Mouse (Mus musculus) heart, adult 2 months (tissue): ENCODE data around the gene Pttg1ip. TPM values are rescaled to one million over a fixed set of nuclear protein-coding genes. Genes with fewer than 3 reads are reported as not detected.

Experiments used
- DNase-seq, 2 experiments: peaks; one replicate each; pipeline ENCODE4 v3.0.0; 2021
- H3K27ac ChIP-seq: fragments of 200-600 bp; 2 replicates; pipeline ENCODE4 v1.8.1; 2022
- H3K27me3 ChIP-seq: fragments of 200-500 bp; 2 replicates; pipeline ENCODE4 v1.6.1; 2012; ENCODE audit warnings: mild to moderate bottlenecking, low read length, inconsistent platforms, mixed read lengths; ENCODE audit not compliant: control insufficient read depth, insufficient read depth
- H3K36me3 ChIP-seq: fragments of 200-500 bp; 2 replicates; pipeline ENCODE4 v1.6.1; 2012; ENCODE audit warnings: low read length, inconsistent platforms; ENCODE audit not compliant: control insufficient read depth, insufficient read depth
- H3K4me1 ChIP-seq: fragments of 200-500 bp; 2 replicates; pipeline ENCODE4 v1.6.1; 2011; ENCODE audit warnings: low read length; ENCODE audit not compliant: control insufficient read depth, insufficient read depth
- H3K4me3 ChIP-seq: fragments of 200-600 bp; 2 replicates; pipeline ENCODE4 v1.8.1; 2022
- H3K79me2 ChIP-seq: fragments of 200-500 bp; replicated peaks from 2 replicates; pipeline ENCODE4 v1.6.1; 2012; ENCODE audit warnings: mild to moderate bottlenecking, inconsistent platforms, low read length, moderate library complexity, mixed read lengths; ENCODE audit not compliant: control insufficient read depth, insufficient read depth
- H3K9ac ChIP-seq: fragments of 200-500 bp; 2 replicates; pipeline ENCODE4 v1.6.1; 2012; ENCODE audit warnings: low read depth, mild to moderate bottlenecking, control low read depth, inconsistent platforms, low read length, mixed read lengths
- CTCF ChIP-seq: fragments of 200-600 bp; IDR thresholded peaks from 2 replicates; pipeline ENCODE4 v1.8.1; 2022; ENCODE audit warnings: antibody characterized with exemption, mild to moderate bottlenecking, moderate library complexity
- EP300 ChIP-seq: fragments of 200-500 bp; IDR thresholded peaks from 2 replicates; pipeline ENCODE4 v1.6.1; 2011; ENCODE audit warnings: low read depth, low read length, control low read depth; ENCODE audit not compliant: insufficient read depth
- POLR2A ChIP-seq: fragments of 200-500 bp; IDR thresholded peaks from 2 replicates; pipeline ENCODE4 v1.6.1; 2011; ENCODE audit warnings: mild to moderate bottlenecking, low read depth, low read length, control low read depth; ENCODE audit not compliant: insufficient read depth
- WGBS: fragments of 180-500 bp; shearing (Covaris S2); methylation state at CpG from one replicate; pipeline ENCODE4 v1.1.7; 2018; 5-methylcytosine and 5-hydroxymethylcytosine counted together
- intact Hi-C: fragments of 180-260 bp; cut with DNase I; formaldehyde crosslinking; loops from one replicate; pipeline ENCODE4 v1.15.1; 2025
- polyA plus RNA-seq: library from polyadenylated mRNA; depleted of rRNA; stranded (reverse); fragments of >200 nt; gene quantifications from 2 replicates; pipeline ENCODE4 v1.2.3, GENCODE M21; 2012
- total RNA-seq, 2 experiments: library from RNA; stranded (reverse); gene quantifications; 2 replicates each; pipeline ENCODE4 v1.2.3; 2021

The Pttg1ip gene
- total and polyA plus RNA-seq, 3 experiments: 119 to 132 (median 131) TPM

- Histone ChIP-seq H3K27ac (no peak overlapping the region), H3K79me2 (peaks cover 8% of the 10 kb centered on the region), H3K36me3 (peaks cover 9% of the 10 kb centered on the region; the same call in 1 of the 2 replicates), H3K4me3 (no peak overlapping the region), H3K27me3 (no peaks in the 10 kb centered on the region), H3K4me1 (peaks cover 32% of the 10 kb centered on the region), H3K9ac (no peak overlapping the region)
- no peak for TF ChIP-seq POLR2A
- peak; percentile 93 for TF ChIP-seq EP300
- 0 out of 2 replicates have a peak, but pooled peaks have one; percentile 100 for TF ChIP-seq CTCF
- intact Hi-C loops: loop anchor here (1.0 to 5.0 kb wide), 5 partner anchors 110 to 289 kb away; partner anchors contain the start of genes Fam207a, Gm19668 and Gm9639
- 25% methylated on average over 2 of the region's 2 CpGs for WGBS
- DNase-seq: peak; percentile 83 to 89
These were observed 46.0 kb downstream of the Pttg1ip start for GRCm38 (mm10) chr10:77627497-77627896.

GRCm38 (mm10) chr10:77629163-77629562 lies 47.6 kb downstream of the Pttg1ip start:
- intact Hi-C loops: loop anchor here (5.0 kb wide), 4 partner anchors 112 to 248 kb away; partner anchors contain the start of genes Fam207a, Gm19668 and Gm9639
- peaks cover 8% of the 10 kb centered on the region for H3K79me2 ChIP-seq
- no peak overlapping the region for H3K27ac ChIP-seq
- peaks cover 25% of the 10 kb centered on the region for H3K4me1 ChIP-seq
- DNase-seq: no peak
- H3K9ac ChIP-seq: no peak overlapping the region
- no peaks in the 10 kb centered on the region for H3K27me3 ChIP-seq
- peaks cover 4% of the 10 kb centered on the region; the same call in 1 of the 2 replicates for H3K36me3 ChIP-seq
- 71% methylated on average over 3 of the region's 3 CpGs for WGBS
- H3K4me3 ChIP-seq: no peak overlapping the region
- TF ChIP-seq EP300 (no peak), POLR2A (no peak), CTCF (no peak)

DNA sequence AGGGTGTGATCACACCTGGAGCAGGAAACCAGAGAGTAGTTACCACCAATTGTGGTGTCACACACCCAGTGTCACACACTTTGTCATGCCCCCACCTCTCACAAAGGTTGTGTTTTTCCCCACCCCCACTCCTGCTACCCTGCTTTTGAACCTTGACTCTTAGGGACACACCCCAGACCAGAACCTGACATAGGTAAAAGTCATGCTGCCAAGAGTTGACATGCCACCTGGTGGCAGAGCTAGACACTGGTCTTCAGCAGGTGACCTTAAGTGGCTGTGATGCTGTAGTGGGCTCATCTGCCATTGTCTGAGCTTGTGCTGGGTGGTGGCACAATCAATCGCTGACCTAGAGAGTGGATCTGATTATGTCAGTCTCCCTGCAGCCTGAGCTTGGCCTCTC lies 48.5 kb downstream of the Pttg1ip start:
- Histone ChIP-seq H3K79me2 (peaks cover 8% of the 10 kb centered on the region), H3K9ac (no peak overlapping the region), H3K27me3 (no peaks in the 10 kb centered on the region), H3K4me3 (no peak overlapping the region), H3K27ac (no peak overlapping the region), H3K4me1 (peaks cover 23% of the 10 kb centered on the region), H3K36me3 (0 out of 2 replicates have a peak, but pooled peaks cover 3% of the 10 kb centered on the region)
- TF ChIP-seq CTCF (peak; percentile 37), POLR2A (no peak)
- intact Hi-C loops: loop anchor here (5.0 kb wide), 4 partner anchors 113 to 247 kb away; partner anchors contain the start of genes Fam207a, Gm19668 and Gm9639
- WGBS: 77% methylated on average over 1 of the region's 1 CpGs
- no peak for DNase-seq

GRCm38 (mm10) chr10:77634016-77634415 lies 52.5 kb downstream of the Pttg1ip start:
- Histone ChIP-seq H3K4me3 (no peak overlapping the region), H3K9ac (no peak overlapping the region), H3K27ac (peak overlapping the region; percentile 57), H3K79me2 (peaks cover 6% of the 10 kb centered on the region), H3K36me3 (peaks cover 3% of the 10 kb centered on the region), H3K27me3 (no peaks in the 10 kb centered on the region), H3K4me1 (peaks cover 18% of the 10 kb centered on the region)
- 67% methylated on average over 6 of the region's 6 CpGs for WGBS
- intact Hi-C loops: no loop called here
- peak in 1 of 2 experiments; percentile 16 for DNase-seq
- TF ChIP-seq EP300 (no peak), CTCF (no peak), POLR2A (no peak)

GRCm38 (mm10) chr10:77634452-77635231 lies 53.1 kb downstream of the Pttg1ip start:
- H3K27me3 ChIP-seq: no peaks in the 10 kb centered on the region
- peaks cover 3% of the 10 kb centered on the region for H3K36me3 ChIP-seq
- H3K79me2 ChIP-seq: peaks cover 4% of the 10 kb centered on the region
- intact Hi-C loops: no loop called here
- H3K4me1 ChIP-seq: peaks cover 18% of the 10 kb centered on the region
- H3K27ac ChIP-seq: peak overlapping the region; percentile 57
- peak; percentile 35 to 42 for DNase-seq
- 13% methylated on average over 13 of the region's 13 CpGs for WGBS
- H3K9ac ChIP-seq: no peak overlapping the region; the same call in 1 of the 2 replicates
- no peak for TF ChIP-seq POLR2A
- TF ChIP-seq CTCF: no peak
- no peak for TF ChIP-seq EP300
- no peak overlapping the region for H3K4me3 ChIP-seq

GRCm38 (mm10) chr10:77636234-77636922 lies 54.9 kb downstream of the Pttg1ip start:
- intact Hi-C loops: no loop called here
- no peak for DNase-seq
- Histone ChIP-seq H3K27ac (no peak overlapping the region), H3K36me3 (peaks cover 3% of the 10 kb centered on the region), H3K9ac (no peak overlapping the region), H3K79me2 (peaks cover 3% of the 10 kb centered on the region), H3K4me1 (peaks cover 18% of the 10 kb centered on the region), H3K27me3 (no peaks in the 10 kb centered on the region), H3K4me3 (no peak overlapping the region)
- WGBS: 87% methylated on average over 7 of the region's 7 CpGs
- no peak for TF ChIP-seq EP300
- no peak for TF ChIP-seq CTCF
- TF ChIP-seq POLR2A: no peak
